Mouse (Mus musculus): Measurements from ENCODE around the gene Syngr2. TPM values are rescaled to one million over a fixed set of nuclear protein-coding genes. Genes with fewer than 3 reads are reported as not detected.
"Not testable (repeated sequence)": the region's sequence is repeated elsewhere in the genome, so short reads cannot be mapped to it uniquely, and the experiment has no call there.

The Syngr2 gene
- polyA plus RNA-seq, 1 experiment from 2014 or later: 145 TPM

- ATAC-seq (replicated peaks; ENCODE audit: low FRiP score, low TSS enrichment, low read depth): no peak
- Histone ChIP-seq H3K27ac (ENCODE audit: low read depth) (peak overlapping the region; percentile 63), H3K4me3 (ENCODE audit: low read depth, low read length) (no peak overlapping the region), H3K9ac (ENCODE audit: low read length) (0 out of 2 replicates have a peak overlapping the region, but pooled peaks have one; percentile 5), H3K36me3 (ENCODE audit: control insufficient read depth, insufficient read depth, low read length) (0 out of 2 replicates have a peak, but pooled peaks cover 3% of the 10 kb centered on the region), H3K4me2 (ENCODE audit: low read length) (no peak overlapping the region), H3K27me3 (replicated peaks; ENCODE audit: control insufficient read depth, insufficient read depth, low read length) (no peaks in the 10 kb centered on the region), H3K4me1 (replicated peaks; ENCODE audit: control insufficient read depth, insufficient read depth, low read length) (peaks cover 56% of the 10 kb centered on the region), H3K9me3 (ENCODE audit: control insufficient read depth, low read length) (no peaks in the 10 kb centered on the region)
- 66% methylated on average over 18 of the region's 18 CpGs for WGBS
- DNase-seq (ENCODE audit: low spot score): no peak
Measured at GRCm38 (mm10) chr11:117828149-117828887, 18.9 kb downstream of the Syngr2 start.

- H3K4me2 ChIP-seq (ENCODE audit: low read length): no peak overlapping the region
- peak overlapping the region; percentile 63 for H3K27ac ChIP-seq (ENCODE audit: low read depth)
- WGBS: 39% methylated on average over 9 of the region's 9 CpGs
- H3K9ac ChIP-seq (ENCODE audit: low read length): no peak overlapping the region
- H3K9me3 ChIP-seq (ENCODE audit: control insufficient read depth, low read length): no peaks in the 10 kb centered on the region
- H3K4me3 ChIP-seq (ENCODE audit: low read depth, low read length): no peak overlapping the region
- no peak for DNase-seq (ENCODE audit: low spot score)
- no peaks in the 10 kb centered on the region for H3K36me3 ChIP-seq (ENCODE audit: control insufficient read depth, insufficient read depth, low read length)
- peaks cover 52% of the 10 kb centered on the region for H3K4me1 ChIP-seq (replicated peaks; ENCODE audit: control insufficient read depth, insufficient read depth, low read length)
- no peak for ATAC-seq (replicated peaks; ENCODE audit: low FRiP score, low TSS enrichment, low read depth)
- H3K27me3 ChIP-seq (replicated peaks; ENCODE audit: control insufficient read depth, insufficient read depth, low read length): no peaks in the 10 kb centered on the region
Measured at GRCm38 (mm10) chr11:117828888-117829604, 19.6 kb downstream of the Syngr2 start.

GRCm38 (mm10) chr11:117829671-117830215 is 20.3 kb downstream of the Syngr2 start:
- WGBS: 69% methylated on average over 2 of the region's 2 CpGs
- Histone ChIP-seq H3K36me3 (ENCODE audit: control insufficient read depth, insufficient read depth, low read length) (no peaks in the 10 kb centered on the region), H3K4me1 (replicated peaks; ENCODE audit: control insufficient read depth, insufficient read depth, low read length) (peaks cover 48% of the 10 kb centered on the region), H3K9ac (ENCODE audit: low read length) (peak overlapping the region; percentile 7; the same call in 1 of the 2 replicates), H3K9me3 (ENCODE audit: control insufficient read depth, low read length) (no peaks in the 10 kb centered on the region), H3K4me2 (ENCODE audit: low read length) (no peak overlapping the region), H3K4me3 (ENCODE audit: low read depth, low read length) (no peak overlapping the region), H3K27ac (ENCODE audit: low read depth) (peak overlapping the region; percentile 63), H3K27me3 (replicated peaks; ENCODE audit: control insufficient read depth, insufficient read depth, low read length) (no peaks in the 10 kb centered on the region)
- ATAC-seq (replicated peaks; ENCODE audit: low FRiP score, low TSS enrichment, low read depth): no peak
- DNase-seq (ENCODE audit: low spot score): no peak

GRCm38 (mm10) chr11:117830401-117830800 is 20.9 kb downstream of the Syngr2 start:
- Histone ChIP-seq H3K4me1 (replicated peaks; ENCODE audit: control insufficient read depth, insufficient read depth, low read length) (peaks cover 48% of the 10 kb centered on the region), H3K9me3 (ENCODE audit: control insufficient read depth, low read length) (no peaks in the 10 kb centered on the region), H3K4me3 (ENCODE audit: low read depth, low read length) (no peak overlapping the region), H3K36me3 (ENCODE audit: control insufficient read depth, insufficient read depth, low read length) (no peaks in the 10 kb centered on the region), H3K9ac (ENCODE audit: low read length) (peak overlapping the region; percentile 7; the same call in 1 of the 2 replicates), H3K27ac (ENCODE audit: low read depth) (peak overlapping the region; percentile 63; the same call in 1 of the 2 replicates), H3K4me2 (ENCODE audit: low read length) (no peak overlapping the region), H3K27me3 (replicated peaks; ENCODE audit: control insufficient read depth, insufficient read depth, low read length) (no peaks in the 10 kb centered on the region)
- ATAC-seq (replicated peaks; ENCODE audit: low FRiP score, low TSS enrichment, low read depth) (no peak), DNase-seq (ENCODE audit: low spot score) (no peak)
- 64% methylated on average over 9 of the region's 9 CpGs for WGBS

GRCm38 (mm10) chr11:117832086-117832969 is 22.9 kb downstream of the Syngr2 start:
- H3K27ac ChIP-seq (ENCODE audit: low read depth): no peak overlapping the region
- H3K4me1 ChIP-seq (replicated peaks; ENCODE audit: control insufficient read depth, insufficient read depth, low read length): peaks cover 37% of the 10 kb centered on the region
- peak overlapping the region; percentile 40 for H3K4me2 ChIP-seq (ENCODE audit: low read length)
- no peaks in the 10 kb centered on the region for H3K36me3 ChIP-seq (ENCODE audit: control insufficient read depth, insufficient read depth, low read length)
- H3K9me3 ChIP-seq (ENCODE audit: control insufficient read depth, low read length): no peaks in the 10 kb centered on the region
- ATAC-seq (replicated peaks; ENCODE audit: low FRiP score, low TSS enrichment, low read depth): no peak
- DNase-seq (ENCODE audit: low spot score): peak; percentile 89
- no peak overlapping the region for H3K9ac ChIP-seq (ENCODE audit: low read length)
- no peaks in the 10 kb centered on the region for H3K27me3 ChIP-seq (replicated peaks; ENCODE audit: control insufficient read depth, insufficient read depth, low read length)
- 23% methylated on average over 28 of the region's 28 CpGs for WGBS
- H3K4me3 ChIP-seq (ENCODE audit: low read depth, low read length): peak overlapping the region; percentile 4; the same call in 1 of the 2 replicates

- H3K4me3 ChIP-seq (ENCODE audit: low read depth, low read length); H3K9ac ChIP-seq (ENCODE audit: low read length); H3K27me3 ChIP-seq (replicated peaks; ENCODE audit: control insufficient read depth, insufficient read depth, low read length); H3K36me3 ChIP-seq (ENCODE audit: control insufficient read depth, insufficient read depth, low read length); DNase-seq (ENCODE audit: low spot score); H3K27ac ChIP-seq (ENCODE audit: low read depth); H3K9me3 ChIP-seq (ENCODE audit: control insufficient read depth, low read length); H3K4me2 ChIP-seq (ENCODE audit: low read length); ATAC-seq (replicated peaks; ENCODE audit: low FRiP score, low TSS enrichment, low read depth): not testable (repeated sequence)
- 85% methylated on average over 4 of the region's 6 CpGs for WGBS
- peaks cover 25% of the 10 kb centered on the region for H3K4me1 ChIP-seq (replicated peaks; ENCODE audit: control insufficient read depth, insufficient read depth, low read length)
Measured at GRCm38 (mm10) chr11:117833509-117833908, 24.0 kb downstream of the Syngr2 start.

GRCm38 (mm10) chr11:117834086-117834485 is 24.6 kb downstream of the Syngr2 start:
- 71% methylated on average over 8 of the region's 8 CpGs for WGBS
- no peak overlapping the region for H3K9ac ChIP-seq (ENCODE audit: low read length)
- no peaks in the 10 kb centered on the region for H3K9me3 ChIP-seq (ENCODE audit: control insufficient read depth, low read length)
- H3K27me3 ChIP-seq (replicated peaks; ENCODE audit: control insufficient read depth, insufficient read depth, low read length): no peaks in the 10 kb centered on the region
- no peak for DNase-seq (ENCODE audit: low spot score)
- no peak overlapping the region for H3K4me2 ChIP-seq (ENCODE audit: low read length)
- H3K4me3 ChIP-seq (ENCODE audit: low read depth, low read length): no peak overlapping the region
- ATAC-seq (replicated peaks; ENCODE audit: low FRiP score, low TSS enrichment, low read depth): no peak
- no peaks in the 10 kb centered on the region for H3K36me3 ChIP-seq (ENCODE audit: control insufficient read depth, insufficient read depth, low read length)
- H3K4me1 ChIP-seq (replicated peaks; ENCODE audit: control insufficient read depth, insufficient read depth, low read length): peaks cover 19% of the 10 kb centered on the region
- no peak overlapping the region for H3K27ac ChIP-seq (ENCODE audit: low read depth)

- Histone ChIP-seq H3K9me3 (ENCODE audit: control insufficient read depth, low read length) (no peaks in the 10 kb centered on the region), H3K4me3 (ENCODE audit: low read depth, low read length) (no peak overlapping the region), H3K27me3 (replicated peaks; ENCODE audit: control insufficient read depth, insufficient read depth, low read length) (no peaks in the 10 kb centered on the region), H3K4me2 (ENCODE audit: low read length) (peak overlapping the region; percentile 11; the same call in 1 of the 2 replicates), H3K36me3 (ENCODE audit: control insufficient read depth, insufficient read depth, low read length) (no peaks in the 10 kb centered on the region), H3K27ac (ENCODE audit: low read depth) (no peak overlapping the region), H3K4me1 (replicated peaks; ENCODE audit: control insufficient read depth, insufficient read depth, low read length) (peaks cover 3% of the 10 kb centered on the region; the same call in 1 of the 2 replicates), H3K9ac (ENCODE audit: low read length) (no peak overlapping the region)
- ATAC-seq (replicated peaks; ENCODE audit: low FRiP score, low TSS enrichment, low read depth) (no peak), DNase-seq (ENCODE audit: low spot score) (no peak)
- 31% methylated on average over 13 of the region's 13 CpGs for WGBS
Measured at GRCm38 (mm10) chr11:117836306-117836705, 26.8 kb downstream of the Syngr2 start.
